Mouse (Mus musculus) spleen, adult 12 weeks (tissue): ENCODE measurements around the gene Tnf.

Experiments used
- DNase-seq: peaks from one replicate; pipeline ENCODE4 v3.0.0; 2022; ENCODE audit warnings: low spot score

The Tnf gene

DNA sequence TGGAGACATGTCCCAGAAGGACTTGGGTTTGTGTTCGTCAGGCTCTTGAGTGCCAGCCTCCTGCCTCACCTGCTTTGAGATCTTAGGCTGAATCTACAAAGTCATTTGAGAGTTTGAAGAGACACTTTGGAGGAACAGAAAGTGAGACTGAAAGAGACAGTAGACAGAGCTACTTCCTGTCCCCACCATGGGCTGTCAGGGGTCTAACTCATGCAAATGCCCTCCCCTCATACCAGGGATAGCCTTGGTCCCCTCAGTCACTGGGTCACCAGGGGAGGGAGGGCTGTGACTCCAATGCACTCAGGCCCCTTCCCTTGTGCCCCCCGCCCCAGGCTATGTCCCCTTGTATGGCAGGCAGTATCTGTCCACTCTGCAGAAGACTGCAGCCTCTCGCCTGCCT lies 28.5 kb downstream of the Tnf start:
- DNase-seq: no peak

DNA sequence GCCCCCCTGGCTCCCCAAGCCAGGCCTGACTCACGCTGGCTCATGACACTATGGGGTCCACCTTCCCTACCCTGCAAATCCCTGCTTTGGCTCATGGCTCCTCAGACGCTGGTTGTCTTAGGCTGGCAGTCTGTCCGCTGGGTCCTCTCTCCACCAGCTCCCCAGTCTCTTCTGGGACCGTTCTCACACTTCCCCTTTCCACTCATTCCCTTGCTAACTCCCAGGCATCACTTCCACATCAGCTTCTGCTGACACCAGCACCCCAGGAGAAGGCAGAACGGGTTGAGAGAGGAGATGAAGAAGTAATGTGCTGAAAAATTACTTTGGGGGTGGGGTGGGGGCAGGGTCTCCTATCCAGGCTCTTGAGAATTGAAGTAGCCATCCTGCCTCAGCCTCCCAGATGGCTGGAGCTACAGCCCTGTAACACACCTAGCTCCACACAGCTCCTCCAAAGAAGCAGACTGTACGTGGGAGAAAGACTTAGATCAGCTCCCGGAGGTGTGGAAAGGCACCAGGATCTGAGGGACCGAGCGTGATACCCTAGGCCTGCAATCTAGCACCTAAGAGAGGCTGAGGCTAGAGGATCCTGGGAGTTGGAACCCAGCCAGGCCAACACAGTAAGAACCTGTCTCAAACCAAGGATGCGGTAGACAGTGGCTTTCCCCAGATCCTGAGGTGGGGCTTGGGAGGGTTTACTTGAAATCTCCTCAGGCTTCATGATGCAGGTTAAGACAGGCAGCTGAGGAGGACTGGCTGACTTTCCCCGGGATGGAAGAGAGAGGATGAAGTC lies 29.2 kb downstream of the Tnf start:
- no peak for DNase-seq

DNA sequence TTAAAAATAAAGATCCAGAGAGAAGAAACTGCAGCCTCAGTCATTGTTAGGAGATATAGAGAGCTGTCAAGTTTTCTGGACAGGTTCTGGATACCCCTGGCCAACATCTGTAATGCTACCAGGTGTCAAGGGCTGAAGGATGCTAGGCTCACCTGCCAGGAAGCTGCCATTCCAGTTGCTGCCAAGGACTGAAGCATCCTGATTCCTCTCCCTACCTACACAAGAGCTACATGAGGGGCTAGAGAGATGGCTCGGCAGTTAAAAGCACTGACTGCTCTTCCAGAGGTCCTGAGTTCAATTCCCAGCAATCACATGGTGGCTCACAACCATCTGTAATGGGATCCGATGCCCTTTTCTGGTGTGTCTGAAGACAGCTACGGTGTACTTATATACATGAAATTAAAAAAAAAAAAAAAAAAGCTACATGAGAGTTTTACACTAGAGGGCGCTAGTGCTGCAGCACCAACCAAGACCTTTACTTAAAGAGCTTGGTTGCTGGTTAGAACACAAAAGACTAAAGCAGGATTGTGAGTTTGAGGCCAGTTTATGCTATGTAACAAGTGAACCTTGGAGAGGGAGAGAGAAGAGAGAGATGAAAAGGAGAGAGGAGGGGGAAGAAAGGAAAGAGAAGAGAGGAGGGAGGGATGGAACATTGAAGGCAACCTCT lies 33.1 kb downstream of the Tnf start:
- no peak for DNase-seq

DNA sequence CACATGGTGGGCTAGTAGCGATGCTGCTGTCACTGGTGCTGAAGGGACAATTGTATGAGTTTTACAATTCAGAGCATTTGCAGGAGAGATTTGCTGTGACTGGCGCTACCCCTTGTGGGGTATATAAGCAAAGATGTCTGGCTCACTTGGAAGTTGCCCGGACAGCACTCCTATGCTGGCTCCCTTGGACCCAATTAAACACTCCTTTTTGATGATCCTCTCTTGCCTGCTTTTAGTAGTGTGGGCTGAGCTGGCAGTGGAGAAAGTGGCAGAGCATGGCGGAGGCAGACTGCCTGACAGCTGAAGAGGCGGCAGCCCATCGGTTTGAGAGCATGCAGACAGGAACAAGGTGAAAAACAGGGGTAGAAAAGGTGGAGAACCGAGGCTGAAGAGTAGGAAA lies 34.0 kb downstream of the Tnf start:
- no peak for DNase-seq

DNA sequence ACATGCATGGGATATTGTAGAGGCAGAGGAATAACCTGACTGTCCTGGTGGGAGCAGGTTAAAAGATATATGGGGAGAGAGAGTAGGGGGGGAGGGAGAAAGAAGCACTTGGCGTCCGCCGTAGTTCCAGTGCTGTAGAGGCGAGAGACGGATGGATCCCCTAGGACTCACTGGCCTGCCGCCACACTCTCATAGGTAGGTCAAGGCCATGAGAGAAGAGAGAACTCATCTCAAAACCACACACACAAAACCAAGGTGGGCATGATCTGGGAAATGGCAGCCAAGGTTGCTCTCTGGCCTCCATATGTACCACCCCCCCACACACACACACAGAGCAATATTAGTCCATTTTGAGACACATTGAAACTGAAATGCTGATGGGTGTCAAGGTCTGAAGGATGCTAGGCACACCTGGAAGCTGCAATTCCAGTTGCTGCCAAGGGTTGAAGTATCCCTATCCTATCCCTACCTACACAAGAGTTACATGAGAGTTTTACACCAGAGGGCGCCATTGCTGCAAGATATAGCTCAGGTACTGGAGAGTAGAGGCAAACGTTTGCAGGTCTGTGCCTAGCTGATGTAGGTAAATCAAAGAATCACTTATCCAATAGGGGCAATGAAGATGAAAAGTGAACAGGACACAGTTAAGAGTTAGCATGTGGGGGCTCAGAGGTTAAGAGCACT lies 35.3 kb downstream of the Tnf start:
- DNase-seq: peak; percentile 45

DNA sequence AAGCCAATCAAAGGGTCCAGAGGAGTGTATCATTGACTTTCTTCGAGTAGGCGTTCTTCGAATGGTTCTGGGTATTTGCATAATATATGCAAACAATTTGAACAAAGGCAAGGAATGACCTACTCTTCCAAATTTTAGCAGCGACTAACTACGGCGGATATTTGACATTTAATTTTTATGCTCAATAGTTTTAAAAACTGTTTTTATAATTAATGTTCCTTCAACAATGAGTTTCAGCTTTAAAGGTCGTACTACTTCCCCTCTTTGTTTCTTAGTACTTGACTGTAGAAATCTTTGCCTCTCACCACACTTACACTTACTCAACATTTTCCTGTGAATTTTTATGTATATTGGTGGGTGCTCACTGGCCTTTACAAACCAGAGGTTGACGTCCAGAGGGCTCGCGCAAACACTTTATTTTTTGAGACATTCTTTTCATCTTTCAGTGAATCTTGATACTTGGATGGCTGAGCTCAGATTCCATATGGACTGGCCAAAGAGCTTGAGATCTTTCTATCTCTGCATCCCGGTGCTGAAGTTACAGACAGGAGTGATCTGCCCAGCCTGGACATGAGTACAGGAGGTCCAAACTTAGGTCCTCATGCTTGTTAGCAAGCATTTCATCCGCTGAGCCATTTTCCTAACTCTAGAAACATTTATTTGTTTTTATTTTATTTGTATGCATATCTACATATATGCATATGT lies 36.2 kb downstream of the Tnf start:
- DNase-seq: no peak

DNA sequence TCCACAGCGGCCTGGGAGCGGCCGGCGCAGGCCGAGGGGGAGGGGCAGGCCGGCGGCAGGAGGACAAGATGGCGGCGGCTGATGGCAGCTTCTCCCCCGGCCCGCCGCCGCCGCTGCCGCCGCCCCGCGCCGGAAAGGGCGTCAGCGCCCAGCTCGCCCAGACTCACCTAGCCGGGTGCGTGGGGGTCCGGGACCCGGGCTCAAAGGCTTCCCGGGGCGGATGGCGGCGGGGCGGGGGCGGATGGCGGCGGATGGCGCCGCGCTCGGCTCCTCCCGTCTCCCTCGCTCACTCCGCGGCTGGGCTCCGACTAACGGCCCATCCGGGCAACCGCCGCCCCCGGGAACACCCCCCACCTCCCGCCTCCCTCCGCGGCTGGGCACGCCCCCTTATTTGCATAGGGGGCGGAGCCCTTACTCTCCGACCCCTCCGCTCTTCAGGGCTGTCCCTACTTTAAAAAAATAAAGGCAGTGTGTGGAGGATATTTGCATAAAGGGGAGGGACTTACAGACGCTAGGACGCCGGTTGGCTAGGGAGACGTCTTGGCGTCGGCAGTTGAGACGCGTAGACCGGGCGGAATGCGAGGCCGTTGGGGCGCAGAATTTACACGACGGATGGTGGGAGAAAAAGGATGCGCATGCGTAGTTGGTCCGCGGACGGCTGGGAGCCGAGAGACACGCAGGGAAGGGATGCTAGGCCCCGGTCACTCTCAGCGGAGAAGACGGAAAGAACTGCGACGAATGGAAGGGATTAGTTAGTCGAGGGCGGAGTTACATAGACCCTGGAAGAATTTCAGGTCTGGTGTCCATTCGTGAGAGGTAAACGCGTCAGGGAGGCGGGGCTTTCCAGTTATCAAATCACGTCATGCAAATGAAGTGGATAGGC lies 37.0 kb downstream of the Tnf start, which contains the start of gene Prrc2a:
TSS of gene Prrc2a (minus strand) at position 330 of the 883 bp plus-strand sequence.
- peak; percentile 92 for DNase-seq

DNA sequence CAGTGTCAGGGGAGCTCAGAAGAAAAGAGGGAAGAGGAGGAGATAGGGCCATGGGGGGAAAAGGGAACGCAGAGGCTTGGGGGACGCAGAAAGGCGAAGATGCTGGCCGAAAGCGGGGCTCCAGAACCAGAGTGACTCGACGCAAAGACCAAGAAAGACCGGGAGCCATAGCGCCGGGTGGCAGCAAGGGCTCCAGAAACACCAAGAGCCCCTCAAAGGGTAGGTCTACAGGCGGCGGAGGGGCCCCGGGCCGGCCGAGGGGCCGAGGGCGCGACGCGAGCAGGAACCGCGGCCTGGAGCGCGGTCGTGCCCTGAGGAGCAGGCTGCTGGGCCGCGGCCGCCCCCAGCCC lies 37.6 kb downstream of the Tnf start:
- DNase-seq: no peak

DNA sequence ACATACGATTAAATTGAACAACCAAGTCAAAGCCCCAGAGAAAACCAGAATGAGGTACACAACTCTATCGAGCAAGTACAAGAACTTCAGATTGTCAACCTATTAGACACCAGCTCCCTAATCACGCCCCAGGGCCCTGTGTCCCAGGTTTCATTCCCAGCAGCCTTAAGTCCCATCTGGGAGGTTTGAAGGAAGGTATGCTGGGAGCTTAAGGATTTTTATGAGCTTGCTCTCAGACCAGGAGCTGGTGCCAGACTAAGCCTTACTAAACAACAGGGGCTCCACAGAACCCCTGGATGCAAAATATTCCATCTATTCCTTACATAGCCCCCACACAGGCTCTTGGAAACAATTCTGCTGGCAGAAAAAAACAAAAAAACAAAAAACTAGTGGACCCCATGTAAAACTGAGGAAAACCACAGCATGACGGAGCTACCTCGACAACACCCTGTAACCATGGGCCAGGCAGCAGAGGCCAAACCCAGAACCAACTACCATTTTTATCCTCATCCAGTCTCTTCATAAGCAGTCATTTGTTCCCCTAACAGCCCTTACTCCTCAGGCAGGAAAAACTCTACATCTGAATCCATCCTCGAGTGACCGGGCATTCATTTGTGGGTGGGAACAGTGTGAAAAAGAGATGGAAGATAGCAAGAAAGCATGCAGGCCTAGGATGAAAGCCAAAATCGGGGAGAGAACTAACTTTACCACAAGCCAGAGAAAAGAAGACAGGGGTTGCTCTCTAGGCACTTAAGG lies 38.3 kb downstream of the Tnf start:
- no peak for DNase-seq

DNA sequence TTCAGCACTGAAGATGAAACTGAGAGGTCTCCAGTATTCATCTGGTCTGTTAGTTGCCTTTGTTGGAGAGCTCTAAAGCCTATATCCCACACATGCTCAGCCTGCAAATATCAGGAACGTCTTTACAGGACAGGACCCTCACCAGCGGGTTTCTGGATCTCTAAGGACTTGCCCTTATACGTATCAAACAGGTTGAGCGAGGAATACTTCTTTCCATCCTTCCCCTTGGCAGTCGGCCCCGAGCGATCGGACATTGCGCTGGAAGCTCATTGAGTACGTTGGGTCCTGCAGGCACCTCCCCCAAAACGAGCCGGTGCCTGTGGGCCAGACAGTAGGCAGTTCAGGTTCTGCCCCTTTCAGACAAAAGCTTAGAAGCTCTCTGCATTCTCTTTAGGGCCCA lies 39.1 kb downstream of the Tnf start:
- no peak for DNase-seq

DNA sequence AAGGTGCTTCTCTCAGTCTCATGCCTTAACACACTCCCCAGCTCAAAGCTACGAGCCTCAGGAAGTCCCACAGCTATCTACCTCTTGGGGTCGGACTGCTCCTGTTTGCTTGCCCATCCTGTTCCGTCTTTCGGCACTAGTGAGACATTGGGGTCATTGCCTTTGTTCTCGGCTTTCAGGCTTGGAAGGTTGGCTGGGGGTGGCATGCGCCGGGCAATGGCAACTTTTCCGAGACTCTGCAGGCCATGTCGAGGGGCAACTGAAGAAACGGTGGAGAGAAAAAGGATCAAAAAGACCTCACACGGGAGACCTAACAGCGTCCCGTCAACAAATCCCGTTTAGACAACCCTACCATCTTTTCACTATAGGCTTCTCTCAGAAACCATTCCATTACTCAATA lies 39.7 kb downstream of the Tnf start:
- no peak for DNase-seq

DNA sequence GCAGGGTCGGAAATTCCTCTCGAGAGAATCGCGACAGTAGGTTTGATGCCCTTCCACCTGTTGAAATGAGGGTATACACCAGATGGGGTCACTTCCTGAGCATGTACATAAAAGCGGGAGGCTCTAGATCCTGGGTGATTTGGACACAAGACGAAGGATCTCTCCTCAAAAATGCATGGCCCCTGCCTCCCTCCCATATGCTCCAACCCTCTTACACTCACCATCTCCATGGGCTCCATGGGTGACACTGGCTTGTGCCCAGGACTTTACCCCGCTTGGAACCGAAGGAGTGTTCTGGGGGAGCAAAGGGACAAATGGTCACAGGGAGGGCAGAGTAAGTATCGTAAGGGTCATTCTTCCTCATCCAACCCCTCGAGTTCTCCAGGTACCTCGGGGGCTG lies 40.4 kb downstream of the Tnf start:
- DNase-seq: no peak

DNA sequence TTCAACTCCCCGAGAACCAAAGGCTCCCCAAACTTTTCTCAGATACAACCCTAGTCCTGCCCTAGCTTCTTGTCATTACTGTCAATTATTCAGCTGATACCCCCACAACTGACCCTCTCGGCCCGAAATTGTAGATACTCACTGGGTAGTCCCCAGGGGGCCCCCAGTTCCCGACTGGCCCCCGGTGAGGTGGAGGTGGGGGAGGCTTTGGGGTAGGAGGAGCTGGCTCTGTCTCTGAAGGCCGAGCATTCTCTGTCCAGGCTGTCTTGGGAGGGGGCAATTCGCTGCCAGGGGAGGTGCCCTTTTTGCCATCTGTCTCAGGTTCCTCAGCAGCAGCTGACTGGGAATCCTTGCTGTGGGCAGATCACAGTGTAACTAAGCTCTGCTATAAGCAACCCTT lies 42.2 kb downstream of the Tnf start:
- DNase-seq: no peak

DNA sequence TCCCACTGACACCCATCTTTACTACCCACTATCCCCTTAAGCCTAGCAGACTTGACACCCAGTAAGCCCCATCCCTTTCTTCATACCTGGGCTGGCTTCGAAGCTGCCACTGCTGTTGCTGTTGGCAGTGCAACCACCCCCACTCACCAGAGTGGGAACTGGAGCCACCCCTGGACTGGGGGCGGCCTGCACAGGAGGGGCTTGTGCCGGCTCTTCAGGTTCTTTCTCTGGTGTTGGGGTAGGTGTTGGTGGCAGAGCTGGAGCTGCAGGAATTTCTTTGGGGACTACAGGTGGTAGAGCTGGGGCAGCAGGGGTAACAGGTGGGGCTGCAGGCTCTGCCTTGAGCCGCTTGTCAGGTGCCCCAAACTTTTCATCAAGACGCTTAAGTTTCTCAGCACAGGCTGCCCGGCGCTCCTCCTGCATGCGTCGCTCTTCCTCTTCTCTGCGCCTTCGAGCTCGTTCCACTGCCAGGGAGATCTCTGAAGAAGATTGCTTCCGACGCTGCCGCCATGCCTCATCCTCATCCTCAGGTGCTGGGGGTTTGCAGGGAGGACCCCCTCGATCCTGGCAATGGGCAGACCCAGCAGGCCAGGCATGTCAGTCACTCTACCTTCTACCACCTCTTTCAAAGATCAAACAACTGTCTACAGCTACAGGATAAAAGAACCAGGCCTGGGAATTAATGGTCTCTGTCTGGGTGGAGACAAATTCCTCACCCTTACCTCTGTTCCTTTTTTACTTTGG lies 42.8 kb downstream of the Tnf start:
- no peak for DNase-seq

DNA sequence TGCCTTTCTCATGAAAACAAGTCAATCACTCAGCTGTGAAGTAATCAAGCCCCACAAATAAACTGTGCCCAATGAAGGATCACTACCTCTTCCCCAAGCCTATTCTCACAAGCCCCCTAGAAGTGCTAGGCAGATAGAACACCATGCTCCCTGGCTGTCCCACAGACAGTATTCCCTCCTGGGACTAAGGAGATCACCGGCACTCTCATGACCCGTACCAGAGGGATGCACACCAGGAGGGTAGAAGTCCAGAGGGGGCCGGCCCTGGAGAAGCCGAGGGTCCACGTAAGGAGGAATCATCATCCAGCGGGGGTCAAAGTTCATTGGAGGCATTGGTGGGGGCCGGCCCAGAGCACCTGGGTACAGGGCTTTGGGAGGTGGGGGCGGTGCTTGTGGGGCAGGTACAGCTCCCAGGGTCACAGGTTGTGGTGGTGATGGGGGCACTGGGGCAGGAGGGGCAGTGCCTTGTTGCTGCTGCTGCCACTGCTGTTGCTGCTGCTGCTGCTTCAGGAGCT lies 44.1 kb downstream of the Tnf start:
- DNase-seq: no peak

DNA sequence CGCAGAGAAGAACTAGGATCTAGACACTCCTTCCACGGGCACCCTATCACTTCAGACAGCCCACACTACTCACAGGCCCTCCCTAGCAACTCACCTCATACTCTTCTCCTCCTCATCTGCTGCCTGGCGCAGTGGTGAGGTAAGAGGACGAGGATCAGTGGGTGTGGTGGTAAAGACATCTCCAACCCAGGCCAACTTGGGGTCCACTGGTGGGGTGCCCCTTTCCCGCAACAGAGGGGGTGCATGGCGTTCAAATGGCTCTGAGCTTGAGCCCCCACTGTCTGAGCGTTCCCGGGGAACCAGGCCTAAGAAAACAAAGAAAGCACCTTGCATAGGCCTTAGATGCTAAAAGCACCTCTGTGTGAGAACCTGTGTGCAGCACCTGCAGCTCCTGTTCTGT lies 44.6 kb downstream of the Tnf start:
- no peak for DNase-seq

DNA sequence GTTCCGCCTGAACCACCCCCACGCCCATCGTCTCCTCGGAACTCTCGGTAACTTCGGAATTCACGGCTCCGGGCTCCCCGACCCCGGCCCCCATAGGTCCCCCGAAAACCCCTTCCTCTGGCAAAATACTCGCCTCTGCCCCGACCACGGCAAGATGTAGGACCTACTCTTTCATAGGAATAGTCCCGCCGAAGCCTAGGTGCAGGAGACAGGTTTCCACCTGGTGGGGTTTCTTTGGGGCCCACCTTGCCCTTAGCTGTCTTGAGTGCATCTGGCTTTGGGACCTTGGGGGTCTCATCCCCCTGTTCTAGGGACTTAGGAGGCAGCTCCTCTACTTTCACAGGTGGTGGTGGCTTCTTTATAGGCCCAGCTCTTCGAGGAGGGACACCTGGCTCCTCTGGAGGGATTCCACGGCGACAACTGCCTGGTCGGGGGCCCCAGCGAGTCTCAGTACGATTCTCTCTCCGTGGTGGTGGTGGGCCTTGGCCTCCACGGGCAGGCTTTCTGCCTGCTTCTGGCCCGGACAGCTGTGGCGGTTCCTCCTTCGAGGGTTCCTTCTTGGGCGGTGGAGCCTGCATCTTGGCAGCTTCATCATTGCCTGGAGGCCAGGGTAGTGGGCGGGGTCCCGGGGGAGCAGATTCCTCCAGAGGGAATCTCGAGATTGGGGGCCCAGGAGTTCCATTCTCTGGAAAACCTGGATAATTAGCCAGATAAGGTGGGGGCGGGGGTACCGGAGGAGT lies 45.2 kb downstream of the Tnf start:
- no peak for DNase-seq

DNA sequence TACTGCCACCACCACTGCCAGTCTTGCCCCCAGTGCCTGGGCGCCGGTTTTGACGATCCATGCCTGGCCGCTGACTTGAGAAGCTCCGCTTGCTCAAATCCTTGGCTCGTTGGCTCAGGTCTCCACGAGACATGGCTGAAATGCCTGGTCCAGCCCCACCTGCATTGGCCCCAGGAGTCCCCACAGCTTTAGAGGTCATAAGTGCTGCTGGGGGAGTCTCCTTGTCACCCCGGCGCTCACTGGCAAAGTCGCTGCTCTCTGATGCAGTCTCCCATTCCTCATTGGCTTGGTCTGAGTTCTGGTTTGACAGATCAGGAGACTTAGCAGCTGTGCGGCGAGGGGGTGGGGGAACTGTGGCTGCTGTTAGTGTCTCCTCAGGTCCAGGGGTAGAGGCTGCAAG lies 46.4 kb downstream of the Tnf start:
- no peak for DNase-seq

DNA sequence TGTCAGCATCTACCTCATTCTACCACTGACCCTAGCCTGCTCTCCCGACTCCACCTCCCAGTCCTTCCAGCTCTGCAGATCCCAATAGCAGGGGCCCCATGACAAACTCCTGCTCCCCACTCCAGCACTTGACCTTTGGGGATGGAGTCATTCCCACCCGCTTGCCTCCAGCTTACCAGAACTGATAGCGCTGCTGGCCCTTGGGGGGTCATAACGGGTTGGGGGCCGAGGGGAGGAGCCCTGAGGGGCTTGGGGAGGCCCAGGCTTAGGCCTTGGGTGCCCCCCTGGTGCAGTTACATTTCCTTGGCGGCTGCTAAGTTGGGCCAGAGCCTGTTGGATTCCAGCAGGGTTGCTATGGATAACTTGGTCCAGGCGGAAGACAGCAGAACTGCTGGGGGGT lies 47.2 kb downstream of the Tnf start:
- no peak for DNase-seq
